Mouse (Mus musculus) kidney, postnatal 10 days (tissue): ENCODE results near the gene Pgr.
A peak's percentile ranks its signal among the peaks of the same experiment; 100 is the strongest.

ENCODE experiments used
- DNase-seq: peaks from one replicate; pipeline ENCODE4 v3.0.0; 2021; ENCODE audit warnings: mixed read lengths

Pgr gene

GRCm38 (mm10) chr9:8899616-8900202 is at the start of gene Pgr:
Gene Pgr (plus strand): TSS chr9:8899833.
- peak; percentile 43 for DNase-seq

- no peak for DNase-seq
Measured at GRCm38 (mm10) chr9:8857455-8857854, 42.2 kb upstream of the Pgr start.

GRCm38 (mm10) chr9:8868511-8868910 is 31.1 kb upstream of the Pgr start:
- DNase-seq, result no peak

GRCm38 (mm10) chr9:8895205-8895604 is 4.4 kb upstream of the Pgr start:
- no peak for DNase-seq

- DNase-seq, result peak; percentile 56
Measured at GRCm38 (mm10) chr9:8900203-8901012, 775 bp downstream of the Pgr start.

- peak; percentile 29 for DNase-seq
Measured at GRCm38 (mm10) chr9:8901013-8901646, 1.5 kb downstream of the Pgr start.

GRCm38 (mm10) chr9:8901647-8902131 is 2.1 kb downstream of the Pgr start:
- peak; percentile 58 for DNase-seq

GRCm38 (mm10) chr9:8902277-8902676 is 2.6 kb downstream of the Pgr start:
- peak; percentile 4 for DNase-seq

- DNase-seq, result no peak
Measured at GRCm38 (mm10) chr9:8927561-8927960, 27.9 kb downstream of the Pgr start.

GRCm38 (mm10) chr9:8937753-8938152 is 38.1 kb downstream of the Pgr start:
- no peak for DNase-seq

GRCm38 (mm10) chr9:8953306-8953705 is 53.7 kb downstream of the Pgr start:
- no peak for DNase-seq

GRCm38 (mm10) chr9:8964512-8965133 is 65.0 kb downstream of the Pgr start:
- DNase-seq, result peak; percentile 62

GRCm38 (mm10) chr9:8970240-8970639 is 70.6 kb downstream of the Pgr start:
- peak; percentile 33 for DNase-seq

GRCm38 (mm10) chr9:8971491-8971890 is 71.9 kb downstream of the Pgr start, which contains the start of gene Gm16485:
Gene Gm16485 (plus strand): TSS chr9:8971791.
- DNase-seq, result no peak

GRCm38 (mm10) chr9:8977775-8978174 is 78.1 kb downstream of the Pgr start:
- DNase-seq, result no peak

GRCm38 (mm10) chr9:8982315-8982714 is 82.7 kb downstream of the Pgr start:
- no peak for DNase-seq

GRCm38 (mm10) chr9:8996494-8996893 is 96.9 kb downstream of the Pgr start:
- DNase-seq, result no peak

GRCm38 (mm10) chr9:9001170-9001569 is 101.5 kb downstream of the Pgr start:
- DNase-seq, result no peak

GRCm38 (mm10) chr9:9015108-9015507 is 115.5 kb downstream of the Pgr start:
- DNase-seq, result no peak
